Mouse (Mus musculus) MEL (cell line): ENCODE measurements at regions not wholly inside any gene's neighbourhood (a gene's known extent, or its start where the extent isn't known, plus 50 kb on each side); places are given as distances from the start of the nearest gene placed in this dataset.

Source experiments
- DNase-seq: peaks from one replicate; pipeline ENCODE4 v3.0.0; 2011; ENCODE audit warnings: low read depth, low spot score
- H3K27ac ChIP-seq: 2 replicates; pipeline ENCODE4 v1.5.1; 2012; ENCODE audit warnings: low read depth, mild to moderate bottlenecking, control low read depth, low read length, moderate library complexity; ENCODE audit not compliant: control insufficient read depth
- H3K27me3 ChIP-seq, 2 experiments: fragments of 150-350 bp in 1 of 2; sonication (generic) in 1 of 2; 2 replicates each; pipeline ENCODE4 v1.6.1; 2012; ENCODE audit warnings: low read length in 2 of 2, mild to moderate bottlenecking in 2 of 2, improper control_type of control experiment in 1 of 2, moderate library complexity in 1 of 2; ENCODE audit not compliant: insufficient read depth in 2 of 2, control insufficient read depth in 1 of 2
- H3K36me3 ChIP-seq, 2 experiments: 2 replicates each; pipeline ENCODE4 v1.6.1; 2012 to 2014; ENCODE audit warnings: low read length in 2 of 2, improper control_type of control experiment in 1 of 2, inconsistent platforms in 1 of 2, mild to moderate bottlenecking in 1 of 2; ENCODE audit not compliant: insufficient read depth in 2 of 2, control insufficient read depth in 1 of 2
- H3K4me1 ChIP-seq, 2 experiments: fragments of 150-350 bp in 1 of 2; sonication (generic) in 1 of 2; 2 replicates each; pipeline ENCODE4 v1.6.1; 2012; ENCODE audit warnings: low read length in 2 of 2, improper control_type of control experiment in 1 of 2, mild to moderate bottlenecking in 1 of 2; ENCODE audit not compliant: insufficient read depth in 2 of 2, control insufficient read depth in 1 of 2
- H3K4me3 ChIP-seq, 2 experiments: fragments of 150-350 bp in 1 of 2; sonication (generic) in 1 of 2; 2 replicates each; pipeline ENCODE4 v1.5.1; 2012; ENCODE audit warnings: low read depth in 2 of 2, low read length in 2 of 2, mild to moderate bottlenecking in 2 of 2, moderate library complexity in 2 of 2, control low read depth in 1 of 2, improper control_type of control experiment in 1 of 2; ENCODE audit not compliant: control insufficient read depth in 1 of 2, insufficient read depth in 1 of 2
- H3K79me2 ChIP-seq: 2 replicates; pipeline ENCODE4 v1.6.1; 2012; ENCODE audit warnings: mild to moderate bottlenecking, low read length, moderate library complexity; ENCODE audit not compliant: control insufficient read depth, poor library complexity, insufficient read depth
- H3K9ac ChIP-seq: 2 replicates; pipeline ENCODE4 v1.6.1; 2012; ENCODE audit warnings: low read depth, mild to moderate bottlenecking, control low read depth, low read length, moderate library complexity; ENCODE audit not compliant: control insufficient read depth, poor library complexity, severe bottlenecking
- H3K9me3 ChIP-seq: fragments of 150-350 bp; sonication (generic); replicated peaks from 2 replicates; pipeline ENCODE4 v1.6.1; 2012; ENCODE audit warnings: mild to moderate bottlenecking, low read length, improper control_type of control experiment, moderate library complexity; ENCODE audit not compliant: insufficient read depth
- CHD2 ChIP-seq: IDR thresholded peaks from 2 replicates; pipeline ENCODE4 v1.6.1; 2011; ENCODE audit warnings: low read length, improper control_type of control experiment
- E2F4 ChIP-seq: IDR thresholded peaks from 2 replicates; pipeline ENCODE4 v1.6.1; 2011; ENCODE audit warnings: low read depth, low read length, improper control_type of control experiment, borderline replicate concordance
- ELF1 ChIP-seq: IDR thresholded peaks from 2 replicates; pipeline ENCODE4 v1.6.1; 2014; ENCODE audit warnings: low read depth, mild to moderate bottlenecking, inconsistent platforms, low read length, improper control_type of control experiment, moderate library complexity
- GABPA ChIP-seq: IDR thresholded peaks from 2 replicates; pipeline ENCODE4 v1.6.1; 2012; ENCODE audit warnings: low read depth, mild to moderate bottlenecking, inconsistent platforms, low read length, improper control_type of control experiment, moderate library complexity
- GATA1 ChIP-seq: IDR thresholded peaks from 2 replicates; pipeline ENCODE4 v1.6.1; 2011; ENCODE audit warnings: low read depth, low read length, improper control_type of control experiment
- HCFC1 ChIP-seq: IDR thresholded peaks from 2 replicates; pipeline ENCODE4 v1.6.1; 2012; ENCODE audit warnings: low read depth, mild to moderate bottlenecking, inconsistent platforms, low read length, improper control_type of control experiment, moderate library complexity
- JUND ChIP-seq: IDR thresholded peaks from 2 replicates; pipeline ENCODE4 v1.6.1; 2011; ENCODE audit warnings: low read depth, mild to moderate bottlenecking, improper control_type of control experiment, low read length
- MAFK ChIP-seq: IDR thresholded peaks from 2 replicates; pipeline ENCODE4 v1.6.1; 2011; ENCODE audit warnings: low read depth, mild to moderate bottlenecking, low read length, improper control_type of control experiment, borderline replicate concordance
- MAX ChIP-seq: IDR thresholded peaks from 2 replicates; pipeline ENCODE4 v1.6.1; 2011; ENCODE audit warnings: low read length, improper control_type of control experiment
- MAZ ChIP-seq: IDR thresholded peaks from 2 replicates; pipeline ENCODE4 v1.6.1; 2012; ENCODE audit warnings: low read depth, mild to moderate bottlenecking, inconsistent platforms, low read length, improper control_type of control experiment
- MEF2A ChIP-seq: IDR thresholded peaks from 2 replicates; pipeline ENCODE4 v1.6.1; 2014; ENCODE audit warnings: low read depth, mild to moderate bottlenecking, inconsistent platforms, low read length, improper control_type of control experiment; ENCODE audit not compliant: poor library complexity, insufficient replicate concordance, severe bottlenecking; ENCODE audit errors: extremely low read depth
- MYB ChIP-seq: IDR thresholded peaks from 2 replicates; pipeline ENCODE4 v1.6.1; 2011; ENCODE audit warnings: mild to moderate bottlenecking, low read depth, low read length, improper control_type of control experiment
- MYC ChIP-seq: IDR thresholded peaks from 2 replicates; pipeline ENCODE4 v1.6.1; 2011; ENCODE audit warnings: low read depth, mild to moderate bottlenecking, low read length, improper control_type of control experiment, moderate library complexity
- NELFE ChIP-seq: IDR thresholded peaks from 2 replicates; pipeline ENCODE4 v1.6.1; 2011; ENCODE audit warnings: low read depth, low read length, improper control_type of control experiment
- POLR2A ChIP-seq, 2 experiments: IDR thresholded peaks; 2 replicates each; pipeline ENCODE4 v1.6.1; 2011 to 2012; ENCODE audit warnings: low read length in 2 of 2, mild to moderate bottlenecking in 2 of 2, control low read depth in 1 of 2, improper control_type of control experiment in 1 of 2, low read depth in 1 of 2, moderate library complexity in 1 of 2; ENCODE audit not compliant: control insufficient read depth in 1 of 2, insufficient read depth in 1 of 2, poor library complexity in 1 of 2
- POLR2AphosphoS2 ChIP-seq: IDR thresholded peaks from 2 replicates; pipeline ENCODE4 v1.6.1; 2011; ENCODE audit warnings: low read length, improper control_type of control experiment
- POLR2AphosphoS5 ChIP-seq: IDR thresholded peaks from 2 replicates; pipeline ENCODE4 v1.6.1; 2012; ENCODE audit warnings: low read depth, borderline replicate concordance, mild to moderate bottlenecking, inconsistent platforms, low read length, moderate library complexity, mixed read lengths
- RCOR1 ChIP-seq: IDR thresholded peaks from 2 replicates; pipeline ENCODE4 v1.6.1; 2012; ENCODE audit warnings: low read depth, mild to moderate bottlenecking, inconsistent platforms, low read length, improper control_type of control experiment
- SIN3A ChIP-seq: IDR thresholded peaks from 2 replicates; pipeline ENCODE4 v1.6.1; 2012; ENCODE audit warnings: low read length, improper control_type of control experiment, inconsistent platforms
- TAL1 ChIP-seq: IDR thresholded peaks from 2 replicates; pipeline ENCODE4 v1.6.1; 2012; ENCODE audit warnings: mild to moderate bottlenecking, inconsistent platforms, low read length, moderate library complexity, mixed read lengths
- TCF12 ChIP-seq: IDR thresholded peaks from 2 replicates; pipeline ENCODE4 v1.6.1; 2014; ENCODE audit warnings: low read depth, mild to moderate bottlenecking, inconsistent platforms, low read length, improper control_type of control experiment, moderate library complexity
- USF1 ChIP-seq: IDR thresholded peaks from 2 replicates; pipeline ENCODE4 v1.6.1; 2014; ENCODE audit warnings: low read depth, mild to moderate bottlenecking, inconsistent platforms, low read length, improper control_type of control experiment, moderate library complexity
- USF2 ChIP-seq, 2 experiments: IDR thresholded peaks; 2 replicates each; pipeline ENCODE4 v1.6.1; 2011 to 2012; ENCODE audit warnings: improper control_type of control experiment in 2 of 2, low read length in 2 of 2, borderline replicate concordance in 1 of 2, inconsistent platforms in 1 of 2, low read depth in 1 of 2, mild to moderate bottlenecking in 1 of 2; ENCODE audit not compliant: insufficient read depth in 1 of 2
- ZKSCAN1 ChIP-seq: IDR thresholded peaks from 2 replicates; pipeline ENCODE4 v1.6.1; 2012; ENCODE audit warnings: low read depth, mild to moderate bottlenecking, inconsistent platforms, low read length, improper control_type of control experiment, moderate library complexity
- ZMIZ1 ChIP-seq: IDR thresholded peaks from 2 replicates; pipeline ENCODE4 v1.6.1; 2012; ENCODE audit warnings: low read depth, mild to moderate bottlenecking, inconsistent platforms, low read length, improper control_type of control experiment, moderate library complexity
- ZNF384 ChIP-seq: IDR thresholded peaks from 2 replicates; pipeline ENCODE4 v1.6.1; 2012; ENCODE audit warnings: low read depth, mild to moderate bottlenecking, inconsistent platforms, low read length, improper control_type of control experiment

DNA sequence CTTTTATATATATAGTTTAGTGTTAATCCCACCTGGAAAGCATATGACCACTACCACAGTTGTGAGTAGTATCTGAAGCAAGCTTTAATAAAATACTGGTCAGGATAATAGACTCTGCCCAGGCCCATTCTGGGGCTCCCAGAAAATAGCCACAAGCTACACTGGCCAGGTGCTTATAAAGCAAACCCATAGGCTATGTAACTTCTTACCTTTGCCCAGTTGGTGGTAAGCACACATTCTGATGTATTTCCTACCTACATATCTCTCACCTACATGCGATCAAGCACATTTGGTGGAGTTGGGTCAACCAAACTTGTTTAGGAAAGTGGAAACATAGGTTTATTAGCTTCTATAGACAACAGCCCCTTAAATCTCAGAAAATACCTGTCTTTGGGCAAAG is 81.4 kb upstream of the Syt6 start:
- no peaks in the 10 kb centered on the region for H3K79me2 ChIP-seq
- H3K4me3 ChIP-seq: no peak overlapping the region
- H3K9ac ChIP-seq: no peak overlapping the region
- no peak overlapping the region for H3K27ac ChIP-seq
- no peaks in the 10 kb centered on the region for H3K4me1 ChIP-seq
- no peaks in the 10 kb centered on the region for H3K36me3 ChIP-seq
- no peak for DNase-seq
- TF ChIP-seq ZKSCAN1 (no peak), JUND (no peak), POLR2AphosphoS2 (no peak), POLR2A (IDR thresholded peaks at IDR 0.05; ENCODE audit: control insufficient read depth in 1 of 2, insufficient read depth in 1 of 2, low read depth in 1 of 2, low read length in 2 of 2, poor library complexity in 1 of 2) (no peak), CHD2 (no peak), GATA1 (no peak), TCF12 (no peak), ELF1 (no peak), GABPA (no peak), E2F4 (no peak), SIN3A (no peak)
- TF ChIP-seq, all 39 proteins: peak for 0
- H3K9me3 ChIP-seq: no peaks in the 10 kb centered on the region
- H3K27me3 ChIP-seq: no peaks in the 10 kb centered on the region; a peak in 1 of 4 replicates

DNA sequence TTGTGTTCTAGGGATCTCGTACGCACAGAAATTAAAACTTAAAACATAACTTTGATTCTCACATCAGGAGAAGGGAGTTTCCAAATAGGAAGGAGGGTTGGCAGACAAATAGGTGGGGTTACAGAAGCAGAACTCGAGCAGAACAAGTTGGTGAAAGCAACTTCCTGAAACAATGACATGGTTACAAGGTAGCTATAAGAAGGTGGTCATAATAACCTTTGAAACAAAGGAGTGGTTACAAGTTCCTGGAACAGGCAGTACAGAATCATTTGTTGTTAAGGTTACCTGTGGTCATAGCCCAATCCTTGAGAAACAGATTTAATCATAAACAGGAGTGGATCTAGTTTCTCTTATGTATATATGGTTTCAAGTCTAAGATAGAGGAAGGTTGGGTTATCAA is 81.0 kb upstream of the Syt6 start:
- Histone ChIP-seq H3K4me3 (no peak overlapping the region), H3K4me1 (no peaks in the 10 kb centered on the region), H3K79me2 (no peaks in the 10 kb centered on the region), H3K9me3 (no peaks in the 10 kb centered on the region), H3K27ac (no peak overlapping the region), H3K27me3 (no peaks in the 10 kb centered on the region; a peak in 1 of 4 replicates), H3K36me3 (no peaks in the 10 kb centered on the region), H3K9ac (no peak overlapping the region)
- no peak for DNase-seq
- TF ChIP-seq HCFC1 (no peak), ELF1 (no peak), MEF2A (no peak), POLR2AphosphoS5 (no peak), ZNF384 (no peak)

DNA sequence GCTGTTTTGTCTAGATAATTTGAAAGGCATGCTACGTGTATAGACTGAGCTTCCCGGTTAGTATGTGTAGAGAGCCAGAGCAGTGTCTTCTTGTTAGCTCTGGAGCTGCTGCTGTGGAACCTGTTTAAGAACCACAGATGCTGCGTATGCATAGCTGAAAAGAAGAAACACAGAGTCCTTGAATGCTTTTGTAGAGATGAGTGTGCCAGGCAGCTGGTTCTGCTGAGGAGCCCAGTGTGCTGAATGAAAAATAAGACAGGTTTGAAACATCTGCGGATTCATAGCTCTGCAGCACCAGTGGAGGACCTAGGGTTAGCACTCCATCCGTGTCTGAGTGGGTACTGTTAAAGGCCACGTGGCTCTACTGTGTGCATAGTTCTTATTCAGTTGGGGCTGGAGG is 78.9 kb upstream of the Syt6 start:
- Histone ChIP-seq H3K36me3 (no peaks in the 10 kb centered on the region), H3K9me3 (no peaks in the 10 kb centered on the region), H3K27ac (no peak overlapping the region), H3K9ac (no peak overlapping the region), H3K4me1 (no peaks in the 10 kb centered on the region), H3K27me3 (no peaks in the 10 kb centered on the region; a peak in 1 of 4 replicates), H3K4me3 (no peak overlapping the region), H3K79me2 (no peaks in the 10 kb centered on the region)
- no peak for DNase-seq
- TF ChIP-seq CHD2 (no peak), MAZ (no peak), ZMIZ1 (no peak), MYC (no peak), GATA1 (no peak), NELFE (no peak), TAL1 (no peak), USF1 (no peak), POLR2AphosphoS2 (no peak), SIN3A (no peak), MYB (no peak), RCOR1 (no peak), MAX (no peak), USF2 (IDR thresholded peaks at IDR 0.05; ENCODE audit: borderline replicate concordance in 1 of 2, insufficient read depth in 1 of 2, low read depth in 1 of 2, low read length in 2 of 2) (no peak), GABPA (no peak), MAFK (no peak)
